Mouse (Mus musculus): ENCODE data around the gene Ube4b. TPM values are rescaled to one million over a fixed set of nuclear protein-coding genes. Genes with fewer than 3 reads are reported as not detected.

Ube4b gene
- polyA plus RNA-seq, 1 experiment from 2014 or later = 25.1 TPM

- WGBS (ENCODE audit: insufficient replicate concordance) = 65% methylated on average over 8 of the region's 8 CpGs
- Histone ChIP-seq H3K27ac (no peak overlapping the region), H3K4me2 (no peak overlapping the region), H3K4me3 (no peak overlapping the region), H3K4me1 (peaks cover 20% of the 10 kb centered on the region; the same call in 1 of the 2 replicates), H3K27me3 (replicated peaks) (no peaks in the 10 kb centered on the region), H3K9me3 (replicated peaks) (no peaks in the 10 kb centered on the region), H3K9ac (no peak overlapping the region), H3K36me3 (peaks cover 8% of the 10 kb centered on the region; the same call in 1 of the 2 replicates)
- ATAC-seq = no peak; the same call in 1 of the 2 replicates
These were observed 140.0 kb downstream of the Ube4b start for GRCm38 (mm10) chr4:149286287-149287137.

- Histone ChIP-seq H3K4me3 (no peak overlapping the region), H3K27me3 (replicated peaks) (no peaks in the 10 kb centered on the region), H3K9me3 (replicated peaks) (no peaks in the 10 kb centered on the region), H3K4me2 (no peak overlapping the region), H3K9ac (no peak overlapping the region), H3K27ac (no peak overlapping the region), H3K4me1 (peaks cover 20% of the 10 kb centered on the region; the same call in 1 of the 2 replicates), H3K36me3 (peaks cover 4% of the 10 kb centered on the region; the same call in 1 of the 2 replicates)
- no peak for ATAC-seq
- 86% methylated on average over 1 of the region's 1 CpGs for WGBS (ENCODE audit: insufficient replicate concordance)
These were observed 140.9 kb downstream of the Ube4b start for GRCm38 (mm10) chr4:149285691-149286090.

- no peak for ATAC-seq
- Histone ChIP-seq H3K4me2 (no peak overlapping the region), H3K9ac (no peak overlapping the region), H3K36me3 (no peaks in the 10 kb centered on the region), H3K4me3 (no peak overlapping the region), H3K27ac (no peak overlapping the region), H3K4me1 (peaks cover 18% of the 10 kb centered on the region; the same call in 1 of the 2 replicates), H3K27me3 (replicated peaks) (no peaks in the 10 kb centered on the region), H3K9me3 (replicated peaks) (no peaks in the 10 kb centered on the region)
- WGBS (ENCODE audit: insufficient replicate concordance) = 75% methylated on average over 3 of the region's 3 CpGs
These were observed 143.5 kb downstream of the Ube4b start for GRCm38 (mm10) chr4:149283018-149283417.

DNA sequence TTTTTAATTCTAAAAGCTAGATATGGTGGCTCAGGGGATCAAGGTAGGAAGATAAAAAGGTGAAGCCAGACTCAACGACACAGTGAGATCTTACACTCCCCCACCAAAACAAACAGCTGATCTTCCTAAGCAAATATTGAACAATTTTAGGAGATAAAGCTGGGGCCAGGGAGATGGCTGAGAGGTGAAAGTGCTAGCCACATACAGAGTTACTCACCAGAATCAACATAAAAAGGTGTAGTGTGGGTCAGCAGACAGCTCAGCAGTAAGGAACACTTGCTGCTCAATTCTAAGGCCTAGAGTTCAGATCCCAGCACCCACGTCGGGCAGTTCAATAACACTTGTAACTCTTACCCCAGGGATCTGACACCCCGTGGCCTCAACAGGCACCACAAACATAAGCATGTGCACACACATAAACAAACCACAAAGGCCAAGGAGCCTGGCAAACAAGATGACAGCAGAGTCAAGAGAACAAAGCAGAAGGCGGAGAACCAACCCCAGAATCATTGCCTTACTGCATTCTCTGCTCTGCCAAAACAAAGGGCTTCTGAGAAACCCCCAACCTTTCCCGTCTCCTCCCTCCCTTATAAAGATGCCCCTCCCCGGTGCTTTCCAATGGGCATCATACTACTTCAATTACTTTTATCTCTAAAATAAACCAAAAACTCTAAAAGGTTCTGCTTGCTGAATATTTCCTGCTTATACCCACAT lies 144.4 kb downstream of the Ube4b start:
- Histone ChIP-seq H3K27ac (peak overlapping the region; percentile 24), H3K9ac (no peak overlapping the region), H3K4me3 (no peak overlapping the region), H3K4me2 (no peak overlapping the region), H3K27me3 (replicated peaks) (no peaks in the 10 kb centered on the region), H3K4me1 (peaks cover 18% of the 10 kb centered on the region; the same call in 1 of the 2 replicates), H3K36me3 (no peaks in the 10 kb centered on the region), H3K9me3 (replicated peaks) (no peaks in the 10 kb centered on the region)
- ATAC-seq = peak; percentile 44; the same call in 1 of the 2 replicates
- 58% methylated on average over 7 of the region's 7 CpGs for whole genome bisulfite sequencing (ENCODE audit: insufficient replicate concordance)

Other genes starting within 250 kb of the Ube4b start
- 9.1 and 9.2 TPM in 2 replicates for gene Kif1b, start 119.1 kb downstream of the Ube4b start, polyA plus RNA-seq (2016; fragmentation: Nextera tagmentation; extraction: Ambion mirVana)
- gene Rbp7, start 28.2 kb upstream of the Ube4b start, polyA plus RNA-seq (2016; fragmentation: Nextera tagmentation; extraction: Ambion mirVana) = not detected in 2 replicates
- 0.21 TPM in 1 of 2 replicates, not detected in the other for gene Tmem274, start 50.6 kb upstream of the Ube4b start, polyA plus RNA-seq (2016; fragmentation: Nextera tagmentation; extraction: Ambion mirVana)
- gene Nmnat1, start 58.5 kb upstream of the Ube4b start, polyA plus RNA-seq (2016; fragmentation: Nextera tagmentation; extraction: Ambion mirVana) = 6.8 and 8.4 TPM in 2 replicates
- 23.8 and 24.7 TPM in 2 replicates for gene Lzic, start 58.5 kb upstream of the Ube4b start, polyA plus RNA-seq (2016; fragmentation: Nextera tagmentation; extraction: Ambion mirVana)
- 10.0 and 10.1 TPM in 2 replicates for gene Ctnnbip1, start 91.5 kb upstream of the Ube4b start, polyA plus RNA-seq (2016; fragmentation: Nextera tagmentation; extraction: Ambion mirVana)
- gene Clstn1, start 159.7 kb upstream of the Ube4b start, polyA plus RNA-seq (2016; fragmentation: Nextera tagmentation; extraction: Ambion mirVana) = 6.2 and 6.9 TPM in 2 replicates